Mouse (Mus musculus): ENCODE results near the gene Ugt1a8. TPM values are rescaled to one million over a fixed set of nuclear protein-coding genes. Genes with fewer than 3 reads are reported as not detected.
"Not testable (repeated sequence)": the region's sequence is repeated elsewhere in the genome, so short reads cannot be mapped to it uniquely, and the experiment has no call there.

The Ugt1a8 gene
- total and polyA plus RNA-seq, 3 experiments, result not detected

GRCm38 (mm10) chr1:88092341-88092740, 4.7 kb downstream of the Ugt1a8 start:
- DNase-seq (ENCODE audit: low read depth, low spot score), result no peak
- TF ChIP-seq ELF1 (IDR thresholded peaks at IDR 0.05; ENCODE audit: low read depth, low read length) (no peak), USF2 (IDR thresholded peaks at IDR 0.05; ENCODE audit: borderline replicate concordance in 1 of 2, insufficient read depth in 1 of 2, low read depth in 1 of 2, low read length in 2 of 2) (no peak), MYB (IDR thresholded peaks at IDR 0.05; ENCODE audit: low read depth, low read length) (no peak), CTCF (IDR thresholded peaks at IDR 0.05 in 2 of 3, conservative IDR thresholded peaks at IDR 0.05 in 1 of 3; ENCODE audit: control insufficient read depth in 1 of 3, insufficient read depth in 1 of 3, low read depth in 2 of 3, low read length in 3 of 3, poor library complexity in 1 of 3, severe bottlenecking in 1 of 3) (no peak), UBTF (IDR thresholded peaks at IDR 0.05; ENCODE audit: borderline replicate concordance, insufficient read depth, low read depth, low read length) (no peak), SMC3 (IDR thresholded peaks at IDR 0.05; ENCODE audit: low read depth, low read length) (no peak), JUND (IDR thresholded peaks at IDR 0.05; ENCODE audit: low read depth, low read length) (no peak)
- no peaks in the 10 kb centered on the region for H3K4me1 ChIP-seq (ENCODE audit: control insufficient read depth in 1 of 2, insufficient read depth in 2 of 2, low read length in 2 of 2)
- no peak overlapping the region for H3K27ac ChIP-seq (ENCODE audit: control insufficient read depth, low read depth, low read length)
- H3K27me3 ChIP-seq (ENCODE audit: control insufficient read depth in 1 of 2, insufficient read depth in 2 of 2, low read length in 2 of 2), result peaks cover 3 to 4% of the 10 kb centered on the region in 2 experiments; a peak in 3 of 4 replicates
- H3K36me3 ChIP-seq (ENCODE audit: control insufficient read depth in 1 of 2, insufficient read depth in 2 of 2, low read length in 2 of 2), result no peaks in the 10 kb centered on the region
- no peak overlapping the region for H3K4me3 ChIP-seq (ENCODE audit: control insufficient read depth in 1 of 2, insufficient read depth in 1 of 2, low read depth in 2 of 2, low read length in 2 of 2)
- H3K9ac ChIP-seq (ENCODE audit: control insufficient read depth, low read depth, low read length, poor library complexity, severe bottlenecking), result no peak overlapping the region
- H3K9me3 ChIP-seq (replicated peaks; ENCODE audit: insufficient read depth, low read length), result no peaks in the 10 kb centered on the region
- H3K79me2 ChIP-seq (ENCODE audit: control insufficient read depth, insufficient read depth, low read length, poor library complexity), result no peaks in the 10 kb centered on the region

- not testable (repeated sequence) for H3K27ac ChIP-seq (ENCODE audit: control insufficient read depth, low read depth, low read length); H3K27me3 ChIP-seq (ENCODE audit: control insufficient read depth in 1 of 2, insufficient read depth in 2 of 2, low read length in 2 of 2); H3K36me3 ChIP-seq (ENCODE audit: control insufficient read depth in 1 of 2, insufficient read depth in 2 of 2, low read length in 2 of 2); H3K4me3 ChIP-seq (ENCODE audit: control insufficient read depth in 1 of 2, insufficient read depth in 1 of 2, low read depth in 2 of 2, low read length in 2 of 2); H3K9me3 ChIP-seq (replicated peaks; ENCODE audit: insufficient read depth, low read length); H3K79me2 ChIP-seq (ENCODE audit: control insufficient read depth, insufficient read depth, low read length, poor library complexity); H3K4me1 ChIP-seq (ENCODE audit: control insufficient read depth in 1 of 2, insufficient read depth in 2 of 2, low read length in 2 of 2); DNase-seq (ENCODE audit: low read depth, low spot score); H3K9ac ChIP-seq (ENCODE audit: control insufficient read depth, low read depth, low read length, poor library complexity, severe bottlenecking)
Measured at GRCm38 (mm10) chr1:88094270-88094676, 6.7 kb downstream of the Ugt1a8 start.

DNA sequence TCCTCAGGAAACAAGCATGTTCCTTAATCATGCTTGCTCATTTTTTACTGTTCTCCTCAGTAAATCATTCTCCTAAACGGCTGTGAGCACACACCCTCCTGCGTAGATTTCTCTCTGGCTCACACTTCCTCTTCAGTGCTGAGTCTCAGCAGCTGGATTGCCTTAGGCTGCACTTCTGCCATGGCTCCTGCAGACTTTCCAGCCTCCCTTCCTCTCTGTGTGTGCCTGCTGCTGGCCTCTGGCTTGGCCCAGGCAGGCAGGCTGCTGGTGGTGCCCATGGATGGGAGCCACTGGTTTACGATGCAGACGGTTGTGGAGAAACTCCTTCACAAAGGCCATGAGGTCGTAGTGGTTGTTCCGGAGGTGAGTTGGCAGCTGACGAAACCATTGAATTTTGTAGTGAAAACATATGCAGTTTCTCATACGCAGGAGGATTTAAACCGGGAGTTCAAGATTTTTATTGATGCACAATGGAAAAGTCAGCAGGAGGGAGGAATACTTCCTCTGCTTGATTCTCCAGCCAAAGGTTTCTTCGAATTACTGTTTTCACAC, 7.4 kb downstream of the Ugt1a8 start, which contains the start of gene Ugt1a7c:
Gene Ugt1a7c, plus strand, starts transcription at position 122 of the 552 bp plus-strand sequence.
- no peaks in the 10 kb centered on the region for H3K9me3 ChIP-seq (replicated peaks; ENCODE audit: insufficient read depth, low read length)
- peak; percentile 45 for DNase-seq (ENCODE audit: low read depth, low spot score)
- peaks cover 0 to 3% of the 10 kb centered on the region in 2 experiments; a peak in 2 of 4 replicates for H3K27me3 ChIP-seq (ENCODE audit: control insufficient read depth in 1 of 2, insufficient read depth in 2 of 2, low read length in 2 of 2)
- H3K9ac ChIP-seq (ENCODE audit: control insufficient read depth, low read depth, low read length, poor library complexity, severe bottlenecking), result no peak within 1 kb of the TSS
- TF ChIP-seq GABPA (IDR thresholded peaks at IDR 0.05; ENCODE audit: low read depth, low read length), result no peak
- TF ChIP-seq MAX (IDR thresholded peaks at IDR 0.05; ENCODE audit: low read length), result no peak
- no peak for TF ChIP-seq ETS1 (IDR thresholded peaks at IDR 0.05; ENCODE audit: low read depth, low read length)
- TF ChIP-seq MYB (IDR thresholded peaks at IDR 0.05; ENCODE audit: low read depth, low read length), result no peak
- no peak for TF ChIP-seq TCF12 (IDR thresholded peaks at IDR 0.05; ENCODE audit: low read depth, low read length)
- no peak for TF ChIP-seq ELF1 (IDR thresholded peaks at IDR 0.05; ENCODE audit: low read depth, low read length)
- no peak for TF ChIP-seq E2F4 (IDR thresholded peaks at IDR 0.05; ENCODE audit: borderline replicate concordance, low read depth, low read length)
- H3K36me3 ChIP-seq (ENCODE audit: control insufficient read depth in 1 of 2, insufficient read depth in 2 of 2, low read length in 2 of 2), result no peaks in the 10 kb centered on the region
- no peaks in the 10 kb centered on the region for H3K79me2 ChIP-seq (ENCODE audit: control insufficient read depth, insufficient read depth, low read length, poor library complexity)
- no peaks in the 10 kb centered on the region for H3K4me1 ChIP-seq (ENCODE audit: control insufficient read depth in 1 of 2, insufficient read depth in 2 of 2, low read length in 2 of 2)
- H3K27ac ChIP-seq (ENCODE audit: control insufficient read depth, low read depth, low read length), result no peak within 1 kb of the TSS
- no peak within 1 kb of the TSS for H3K4me3 ChIP-seq (ENCODE audit: control insufficient read depth in 1 of 2, insufficient read depth in 1 of 2, low read depth in 2 of 2, low read length in 2 of 2)

DNA sequence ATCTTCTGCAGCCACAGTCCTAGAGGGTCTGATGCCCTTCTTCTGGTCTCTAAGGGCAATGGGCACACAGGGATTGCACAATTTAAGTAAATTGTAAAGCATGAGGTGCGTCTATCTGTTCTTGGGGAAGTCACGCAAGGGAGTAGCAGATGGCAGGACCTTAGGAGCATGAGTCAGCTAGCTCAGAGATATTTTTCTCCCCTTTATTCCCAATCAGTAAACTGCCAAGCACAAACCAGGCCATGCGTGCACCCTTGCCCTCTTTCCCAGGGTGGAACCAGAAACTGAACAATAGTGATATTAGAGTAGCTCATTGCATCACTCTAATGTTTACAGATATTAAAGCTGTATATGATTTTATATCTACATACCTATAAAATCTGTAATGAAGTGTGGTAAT, 10.9 kb downstream of the Ugt1a8 start:
- not testable (repeated sequence) for H3K27ac ChIP-seq (ENCODE audit: control insufficient read depth, low read depth, low read length); H3K79me2 ChIP-seq (ENCODE audit: control insufficient read depth, insufficient read depth, low read length, poor library complexity); DNase-seq (ENCODE audit: low read depth, low spot score); H3K9me3 ChIP-seq (replicated peaks; ENCODE audit: insufficient read depth, low read length); H3K27me3 ChIP-seq (ENCODE audit: control insufficient read depth in 1 of 2, insufficient read depth in 2 of 2, low read length in 2 of 2); H3K36me3 ChIP-seq (ENCODE audit: control insufficient read depth in 1 of 2, insufficient read depth in 2 of 2, low read length in 2 of 2); H3K4me3 ChIP-seq (ENCODE audit: control insufficient read depth in 1 of 2, insufficient read depth in 1 of 2, low read depth in 2 of 2, low read length in 2 of 2); H3K4me1 ChIP-seq (ENCODE audit: control insufficient read depth in 1 of 2, insufficient read depth in 2 of 2, low read length in 2 of 2); H3K9ac ChIP-seq (ENCODE audit: control insufficient read depth, low read depth, low read length, poor library complexity, severe bottlenecking)

- H3K27me3 ChIP-seq (ENCODE audit: control insufficient read depth in 1 of 2, insufficient read depth in 2 of 2, low read length in 2 of 2); H3K27ac ChIP-seq (ENCODE audit: control insufficient read depth, low read depth, low read length); H3K4me3 ChIP-seq (ENCODE audit: control insufficient read depth in 1 of 2, insufficient read depth in 1 of 2, low read depth in 2 of 2, low read length in 2 of 2); H3K79me2 ChIP-seq (ENCODE audit: control insufficient read depth, insufficient read depth, low read length, poor library complexity); DNase-seq (ENCODE audit: low read depth, low spot score); H3K9me3 ChIP-seq (replicated peaks; ENCODE audit: insufficient read depth, low read length); H3K36me3 ChIP-seq (ENCODE audit: control insufficient read depth in 1 of 2, insufficient read depth in 2 of 2, low read length in 2 of 2); H3K9ac ChIP-seq (ENCODE audit: control insufficient read depth, low read depth, low read length, poor library complexity, severe bottlenecking): not testable (repeated sequence)
- H3K4me1 ChIP-seq (ENCODE audit: control insufficient read depth in 1 of 2, insufficient read depth in 2 of 2, low read length in 2 of 2), result peaks cover 0 to 14% of the 10 kb centered on the region in 2 experiments; a peak in 3 of 4 replicates
Measured at GRCm38 (mm10) chr1:88099691-88100090, 12.1 kb downstream of the Ugt1a8 start.

Measured in MEL (cell line).